Mouse (Mus musculus) CH12.LX (cell line): Measurements from ENCODE around the gene Nub1.

Experiments
- CTCF ChIP-seq, 2 experiments: IDR thresholded peaks in 1 of 2; conservative IDR thresholded peaks in 1 of 2; 2 replicates each; pipeline ENCODE4 v1.5.1; 2011 to 2012; ENCODE audit warnings: low read depth in 2 of 2, low read length in 2 of 2, improper control_type of control experiment in 1 of 2, inconsistent platforms in 1 of 2, mild to moderate bottlenecking in 1 of 2, moderate library complexity in 1 of 2
- POLR2A ChIP-seq: IDR thresholded peaks from 2 replicates; pipeline ENCODE4 v1.6.1; 2011; ENCODE audit warnings: low read depth, mild to moderate bottlenecking, improper control_type of control experiment, low read length
- RCOR1 ChIP-seq: conservative IDR thresholded peaks from 2 replicates; pipeline ENCODE4 v1.6.1; 2012; ENCODE audit warnings: low read depth, mild to moderate bottlenecking, inconsistent platforms, low read length, improper control_type of control experiment

DNA sequence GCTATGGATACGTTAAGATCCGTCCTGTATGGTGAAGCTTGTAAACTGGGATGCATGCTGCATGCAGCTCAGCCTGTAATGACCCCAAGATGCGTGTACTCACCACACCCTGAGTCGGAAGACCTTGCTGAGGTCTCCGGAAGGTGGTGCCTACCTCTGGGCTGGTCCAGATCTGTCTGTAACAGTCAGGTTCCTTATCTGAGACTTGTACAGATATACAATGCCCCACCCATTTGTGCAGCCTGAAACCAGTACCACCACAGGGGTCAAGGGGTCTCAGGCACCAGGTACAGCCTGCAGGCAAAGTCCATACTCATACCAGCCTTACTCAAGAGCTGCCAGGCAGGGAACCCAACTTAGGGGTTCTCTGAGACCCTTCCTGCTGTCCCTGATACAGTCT is 32.6 kb upstream of the Nub1 start:
- no peak for TF ChIP-seq POLR2A
- TF ChIP-seq CTCF (conservative IDR thresholded peaks at IDR 0.05 in 1 of 2, IDR thresholded peaks at IDR 0.05 in 1 of 2; ENCODE audit: low read depth in 2 of 2, low read length in 2 of 2): no peak
- TF ChIP-seq RCOR1: no peak
